Mouse (Mus musculus): ENCODE data around the gene Ganc.

Gene Ganc

DNA sequence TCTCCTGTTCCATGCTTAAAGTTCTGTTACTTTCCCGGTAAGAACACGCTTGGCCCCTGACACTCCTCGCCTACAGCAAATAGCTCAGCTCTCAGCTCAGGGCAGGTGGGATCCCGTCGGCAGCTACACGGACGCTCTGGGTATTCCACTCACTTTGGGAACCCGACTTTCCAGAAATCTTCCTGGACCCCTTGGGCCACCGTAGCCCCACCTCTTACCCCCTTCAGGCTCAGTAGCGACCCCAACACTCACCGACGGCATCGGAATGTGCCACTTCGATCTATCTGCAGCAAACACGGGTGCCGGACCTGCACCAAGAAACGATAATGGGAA lies at the start of gene Ganc:
Gene Ganc, plus strand, starts transcription at position 244 of the 333 bp plus-strand sequence.
- DNase-seq, result no peak

DNA sequence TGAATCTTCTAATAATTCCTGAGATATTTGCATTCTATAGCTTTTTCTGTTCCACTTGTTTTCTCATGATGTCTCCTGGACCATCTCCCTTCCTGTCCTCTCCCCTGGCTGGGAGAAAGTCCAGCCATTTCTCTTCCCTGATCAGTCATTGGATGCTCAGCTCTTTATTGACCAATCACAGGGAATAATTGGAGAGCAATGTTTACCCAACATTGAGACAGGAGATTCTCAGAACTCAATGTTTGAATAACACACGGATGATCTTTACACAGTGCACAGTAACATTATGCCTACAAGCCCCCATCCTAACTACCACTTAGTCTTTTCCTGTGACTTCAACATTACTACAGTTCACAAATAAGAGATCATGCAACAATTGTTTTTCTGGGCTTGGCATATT lies 43.3 kb upstream of the Ganc start:
- DNase-seq, result no peak

DNA sequence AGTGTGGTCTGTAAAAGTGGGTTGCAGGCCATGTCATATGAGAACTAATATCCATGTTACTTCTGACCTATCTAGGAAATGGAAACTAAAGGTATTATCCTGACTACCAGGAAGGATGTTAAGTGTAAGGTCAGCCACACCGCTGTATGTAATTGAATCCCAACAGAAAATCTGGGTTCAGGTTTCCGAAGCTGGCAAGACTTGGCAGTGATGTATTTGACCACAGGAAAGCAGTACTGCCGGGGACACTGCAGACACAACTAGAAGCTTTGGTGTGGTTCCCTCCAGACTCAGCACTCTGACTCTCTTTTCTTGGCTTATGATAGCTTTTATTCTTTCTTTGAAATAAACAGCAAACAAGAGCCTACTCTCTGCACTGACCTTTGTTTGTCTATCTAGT lies 37.2 kb upstream of the Ganc start:
- DNase-seq, result no peak

DNA sequence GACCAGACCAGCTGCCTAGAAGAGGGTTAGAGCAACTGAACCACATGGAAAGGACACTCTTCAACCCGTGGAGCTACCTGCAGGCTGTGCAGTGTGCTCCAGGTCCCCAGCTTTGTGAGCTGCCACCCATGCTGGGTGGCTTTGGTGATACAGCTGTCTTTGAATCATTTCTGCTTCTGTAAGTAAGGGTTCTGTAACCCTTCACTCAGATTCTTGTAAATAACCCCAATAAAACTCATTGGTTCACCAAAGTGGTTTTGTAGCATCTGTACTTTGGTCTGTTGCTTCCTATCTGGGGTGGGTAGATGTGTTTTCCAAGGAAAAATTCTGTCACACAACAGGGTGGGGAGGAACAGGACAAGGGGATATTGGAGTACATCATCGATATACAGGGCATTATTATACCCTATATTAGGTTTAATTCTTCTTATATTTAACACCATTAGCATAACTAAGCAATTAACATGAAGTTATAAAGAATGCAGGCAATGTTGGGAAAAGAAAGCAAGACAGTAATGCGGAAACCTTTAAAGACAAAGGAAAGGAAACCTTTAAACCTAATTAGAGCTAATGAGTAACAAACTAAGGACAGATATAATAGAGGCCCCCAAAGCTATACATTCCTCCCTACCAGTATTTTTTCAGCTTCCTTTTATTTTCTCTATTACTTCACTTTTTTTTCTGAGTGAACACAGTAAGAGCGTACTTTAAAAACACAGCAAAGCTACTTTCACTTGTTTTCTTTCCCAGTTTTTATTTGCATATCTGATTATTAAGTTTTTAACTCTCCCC lies 36.1 kb upstream of the Ganc start:
- no peak for DNase-seq

DNA sequence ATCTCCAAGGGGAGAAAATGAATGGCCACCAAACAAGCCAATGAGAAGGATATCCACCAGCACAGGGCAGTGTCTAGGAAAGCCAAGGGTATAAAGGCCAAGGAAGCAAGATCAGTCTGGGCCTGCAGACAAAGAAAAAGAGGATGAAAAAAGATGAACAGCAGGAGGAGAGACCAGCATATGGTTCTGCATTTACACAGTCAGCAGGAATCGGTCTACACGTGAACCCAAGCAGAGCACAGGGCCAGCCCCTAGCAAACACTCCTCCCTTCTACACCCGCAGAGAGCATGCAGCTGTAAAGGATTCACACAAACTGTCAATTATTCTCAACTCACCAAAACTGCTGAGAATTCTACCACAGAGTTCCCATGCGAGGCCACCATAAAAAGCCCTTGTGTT lies 29.8 kb upstream of the Ganc start:
- no peak for DNase-seq

DNA sequence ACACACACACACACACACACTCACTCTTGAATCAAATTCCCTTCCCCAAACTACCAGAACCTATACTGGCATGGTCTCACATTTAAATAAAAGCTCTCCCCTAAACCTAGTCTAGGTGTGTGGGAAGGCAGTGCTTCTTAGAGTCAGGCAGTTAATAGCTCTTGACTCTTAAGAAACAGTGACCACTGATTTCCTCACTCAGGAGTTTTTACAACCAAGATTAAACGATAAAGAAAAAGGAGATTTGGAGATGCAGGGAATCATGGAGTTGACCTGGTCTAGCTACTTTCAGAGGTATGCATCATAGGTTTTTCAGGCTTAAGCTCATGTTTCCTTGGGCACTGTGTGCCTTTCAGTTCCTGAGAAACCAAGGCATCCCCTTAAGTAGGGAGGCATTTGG lies 17.4 kb upstream of the Ganc start:
- DNase-seq, result no peak

DNA sequence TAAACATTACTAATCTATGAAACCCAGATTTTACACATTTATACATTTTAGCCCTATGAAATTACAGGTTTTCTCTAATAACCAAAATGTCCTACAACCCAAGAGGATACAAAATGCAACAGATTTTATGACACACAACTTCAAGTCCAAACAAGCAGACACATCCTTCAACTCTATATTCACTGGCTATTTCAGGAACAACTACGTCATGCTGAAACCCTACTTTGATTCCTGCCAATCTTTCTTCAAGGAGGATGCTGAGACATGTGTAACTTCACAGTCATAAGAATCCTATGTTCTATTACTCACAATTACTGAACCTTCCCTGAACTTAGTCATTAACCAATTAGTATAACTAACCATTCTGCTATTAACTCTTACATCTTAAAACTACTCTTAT lies 16.4 kb upstream of the Ganc start:
- DNase-seq, result no peak

DNA sequence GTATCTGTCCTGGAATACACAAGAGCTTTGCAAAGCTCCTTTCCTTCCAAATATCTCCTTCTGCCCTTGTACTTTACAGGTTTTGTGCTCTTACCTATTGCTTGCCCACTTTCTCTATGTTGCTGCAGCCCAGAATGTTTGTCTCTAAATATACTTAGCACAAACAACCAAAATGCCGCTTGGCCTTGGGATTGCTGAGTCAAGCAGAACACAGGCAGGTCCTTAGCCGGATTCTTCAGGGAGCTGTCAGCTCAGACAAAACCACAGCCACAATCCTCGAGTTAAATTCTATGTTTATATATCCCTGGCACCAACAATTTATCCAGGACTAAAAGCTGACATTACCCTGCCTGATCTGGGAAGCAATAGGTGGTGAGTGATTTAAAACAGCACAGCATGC lies 14.3 kb upstream of the Ganc start:
- DNase-seq, result no peak

DNA sequence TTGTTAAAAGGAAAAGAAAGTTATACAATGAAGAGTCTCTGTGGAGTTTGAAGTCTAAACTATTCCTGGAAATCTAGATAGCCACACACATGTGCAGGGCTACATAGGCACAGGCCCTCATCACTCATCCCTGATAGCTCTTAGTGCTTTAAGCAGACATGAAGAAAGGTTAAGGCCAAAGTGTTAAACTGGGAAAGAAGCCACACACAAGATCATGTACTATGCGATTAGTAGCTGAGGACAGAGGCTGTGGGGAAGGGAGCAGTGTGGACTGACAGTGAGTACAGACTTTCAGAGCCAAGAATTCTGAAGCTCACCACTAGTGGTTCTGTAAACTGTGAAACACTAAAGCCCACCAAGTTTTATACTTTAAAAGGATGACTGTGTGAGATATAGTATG lies 12.8 kb upstream of the Ganc start:
- no peak for DNase-seq

DNA sequence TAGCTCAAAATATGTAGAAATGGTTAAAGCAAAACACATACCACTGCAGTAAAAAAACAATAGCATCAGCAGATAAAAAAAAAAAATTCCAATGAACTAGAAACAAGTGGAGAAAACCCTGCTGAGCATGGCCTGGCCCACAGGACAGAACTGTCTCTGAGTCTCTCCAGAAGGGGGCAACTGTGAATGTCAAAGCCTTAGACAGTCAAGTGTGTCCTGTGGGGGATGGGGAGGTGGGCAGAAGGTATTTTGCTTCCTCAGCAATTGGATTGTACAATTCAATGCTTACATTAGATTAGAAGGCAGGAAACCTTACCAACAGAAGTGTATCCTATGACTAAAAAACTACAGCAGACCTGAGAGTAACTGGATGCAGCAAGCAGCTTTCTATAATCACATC lies 11.3 kb upstream of the Ganc start:
- peak in 1 of 2 experiments; percentile 13 for DNase-seq

DNA sequence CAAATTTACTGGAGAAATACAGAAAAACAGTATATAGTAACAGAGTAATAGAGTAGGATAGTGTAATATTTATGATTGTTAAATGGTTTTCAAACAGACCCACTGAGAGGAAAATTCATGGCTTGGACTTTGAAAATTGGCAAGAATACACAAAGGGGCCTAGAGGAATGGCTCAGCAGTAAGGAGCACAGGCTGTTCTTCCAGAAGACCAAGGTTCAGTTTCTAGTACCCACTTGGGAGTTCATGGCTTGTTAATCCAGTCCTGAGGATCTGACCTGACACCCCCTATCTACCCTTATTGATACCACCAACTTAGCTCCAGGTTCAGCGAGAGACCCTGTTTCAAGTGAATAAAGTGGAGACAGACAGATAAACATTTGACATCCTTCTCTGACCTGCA lies 5.7 kb upstream of the Ganc start:
- no peak for DNase-seq

DNA sequence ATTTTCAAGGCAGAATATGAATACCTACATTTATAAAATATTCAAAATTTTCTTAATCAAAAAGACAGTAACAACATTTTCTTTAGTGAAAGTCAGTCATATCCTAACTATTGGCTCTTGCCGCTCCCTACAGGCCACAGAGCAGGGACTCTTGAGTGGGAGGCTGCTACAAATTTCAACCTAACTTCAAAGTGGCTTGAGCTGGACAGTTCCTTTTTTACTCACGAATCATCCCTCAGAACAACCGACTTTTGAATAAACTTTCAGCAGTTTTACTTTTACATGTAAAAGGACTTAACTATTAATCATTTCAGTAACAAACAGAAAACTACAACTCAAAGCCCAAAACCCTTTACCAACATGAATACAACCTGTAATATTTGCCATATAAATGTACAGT lies 883 bp upstream of the Ganc start:
- no peak for DNase-seq

DNA sequence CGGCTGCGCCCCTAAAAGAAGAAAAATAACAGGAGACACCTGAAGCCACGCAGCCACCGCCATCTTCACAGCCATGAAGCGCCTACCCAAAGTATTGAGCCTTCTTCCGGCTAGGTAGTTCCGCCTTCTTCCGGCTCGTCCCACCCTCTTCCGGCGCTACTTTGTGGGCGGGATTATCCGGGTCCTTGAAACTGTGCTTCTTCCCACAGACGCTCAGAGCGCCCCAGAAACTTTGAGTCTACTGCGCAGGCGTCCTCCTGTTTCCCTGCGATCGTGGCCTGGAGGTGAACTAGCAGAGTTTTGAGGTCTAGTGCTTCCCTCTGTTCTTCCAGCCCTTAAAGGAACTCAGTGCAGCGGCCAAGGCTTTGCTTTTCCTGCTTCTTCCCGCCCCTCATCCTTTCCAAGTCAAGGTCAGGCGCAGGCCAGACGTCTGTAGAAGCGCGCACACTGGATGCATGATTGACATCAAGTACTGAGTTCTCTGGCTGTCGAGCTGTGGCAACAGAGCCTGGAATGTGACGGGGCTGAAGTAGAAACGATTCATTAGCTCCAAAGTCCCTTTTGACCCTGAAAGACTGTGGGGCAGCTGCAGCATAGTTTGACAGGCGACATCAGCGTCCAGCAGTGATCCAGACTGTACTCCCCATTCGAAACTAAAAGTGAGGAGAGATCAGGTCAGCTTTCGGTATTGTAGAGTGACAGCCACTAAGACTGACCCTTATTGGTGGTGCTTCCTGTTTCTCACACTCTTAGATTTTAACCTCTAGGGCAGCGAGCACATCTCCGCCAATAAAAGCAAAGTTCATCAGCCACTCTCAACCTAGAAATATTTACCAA lies 508 bp downstream of the Ganc start, which contains the start of gene Tmem87a:
Gene Tmem87a, minus strand, starts transcription at position 128 of the 837 bp plus-strand sequence.
- DNase-seq, result peak; percentile 95 to 97

DNA sequence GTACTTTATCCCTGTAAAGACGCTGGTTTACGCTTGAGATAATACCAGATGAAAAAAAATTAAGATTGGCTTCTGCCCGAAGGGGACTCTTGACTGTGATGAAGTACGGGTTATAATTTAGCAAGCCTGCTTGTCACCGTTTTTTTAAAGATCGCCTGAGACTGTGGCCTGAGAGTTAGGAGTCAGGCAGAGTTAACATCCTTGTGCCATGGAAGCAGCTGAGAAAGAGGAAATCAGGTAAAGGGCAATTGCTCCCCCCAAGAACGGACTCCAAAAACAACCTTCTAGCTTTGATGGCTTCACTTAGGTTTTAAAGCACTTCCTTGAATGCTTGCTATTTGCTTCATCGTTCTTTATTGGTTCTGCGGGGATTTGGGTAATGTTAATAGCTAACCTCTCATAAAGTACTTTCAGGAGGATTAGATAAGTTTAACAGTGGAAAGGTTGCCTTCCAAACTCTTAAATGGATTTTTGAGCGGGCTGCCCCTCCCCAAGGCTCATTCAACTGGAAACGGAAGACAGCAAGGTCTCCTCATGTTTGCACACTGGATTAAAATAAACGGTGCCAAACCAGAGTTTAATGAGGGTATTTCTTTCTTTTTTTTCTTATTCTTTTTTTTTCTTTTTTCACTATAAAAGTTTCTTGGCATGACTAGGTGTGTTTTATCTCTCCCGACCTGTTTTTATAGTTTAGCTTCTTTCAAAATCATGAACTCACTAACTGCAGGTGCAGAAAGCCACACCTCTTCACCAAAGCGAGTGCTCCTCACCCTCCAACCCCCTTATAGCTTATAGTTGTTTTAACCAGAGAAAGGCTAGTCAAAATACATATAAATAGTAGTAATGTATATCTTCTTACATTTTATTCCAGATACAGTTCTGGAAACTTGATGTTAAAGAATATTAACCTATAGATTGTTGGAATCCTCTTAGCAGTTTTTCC lies 1.4 kb downstream of the Ganc start:
- no peak for DNase-seq

DNA sequence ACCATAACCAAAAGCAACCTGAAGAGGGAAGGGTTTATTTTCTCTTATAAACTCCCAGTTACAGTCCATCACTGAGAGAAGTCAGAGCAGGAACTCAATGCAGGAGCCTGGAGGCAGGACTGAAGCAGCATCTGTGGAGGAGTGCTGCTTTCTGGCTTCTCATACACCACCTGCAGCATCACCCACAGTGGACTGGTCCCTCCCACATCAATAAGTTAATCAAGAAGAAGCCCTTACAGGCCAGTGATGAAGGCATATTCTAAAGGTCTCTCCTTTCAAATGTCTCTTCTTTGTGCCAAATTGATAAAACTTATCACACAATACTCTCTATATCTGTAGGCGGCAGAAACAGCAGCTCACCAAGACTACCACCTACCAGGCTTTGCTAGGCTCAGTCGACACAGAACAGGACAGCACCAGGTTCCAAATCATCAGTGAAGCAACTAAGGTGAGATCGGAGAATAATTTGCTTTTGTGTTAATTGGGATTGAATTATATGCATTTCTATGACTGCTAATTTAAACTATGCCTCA lies 7.5 kb downstream of the Ganc start:
- DNase-seq, result no peak

DNA sequence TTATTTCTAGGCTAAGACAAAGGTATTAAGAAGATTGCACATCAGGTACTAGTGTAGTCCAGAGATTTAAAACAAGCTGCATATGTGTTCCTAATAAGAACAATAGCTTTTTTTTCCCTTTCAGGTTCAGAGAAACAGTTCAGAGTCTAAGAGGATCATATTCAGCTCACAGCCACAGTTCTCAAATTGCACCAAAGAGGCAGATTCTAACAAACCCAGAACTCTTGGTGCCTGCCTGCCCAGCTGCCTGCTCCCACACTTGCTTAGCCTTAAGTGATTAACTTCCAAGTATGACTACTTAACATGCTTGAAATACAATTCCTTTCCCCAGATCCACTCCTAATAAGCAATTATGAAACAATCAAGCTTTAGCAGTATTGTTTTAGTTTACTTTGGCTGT lies 10.4 kb downstream of the Ganc start:
- DNase-seq, result no peak

DNA sequence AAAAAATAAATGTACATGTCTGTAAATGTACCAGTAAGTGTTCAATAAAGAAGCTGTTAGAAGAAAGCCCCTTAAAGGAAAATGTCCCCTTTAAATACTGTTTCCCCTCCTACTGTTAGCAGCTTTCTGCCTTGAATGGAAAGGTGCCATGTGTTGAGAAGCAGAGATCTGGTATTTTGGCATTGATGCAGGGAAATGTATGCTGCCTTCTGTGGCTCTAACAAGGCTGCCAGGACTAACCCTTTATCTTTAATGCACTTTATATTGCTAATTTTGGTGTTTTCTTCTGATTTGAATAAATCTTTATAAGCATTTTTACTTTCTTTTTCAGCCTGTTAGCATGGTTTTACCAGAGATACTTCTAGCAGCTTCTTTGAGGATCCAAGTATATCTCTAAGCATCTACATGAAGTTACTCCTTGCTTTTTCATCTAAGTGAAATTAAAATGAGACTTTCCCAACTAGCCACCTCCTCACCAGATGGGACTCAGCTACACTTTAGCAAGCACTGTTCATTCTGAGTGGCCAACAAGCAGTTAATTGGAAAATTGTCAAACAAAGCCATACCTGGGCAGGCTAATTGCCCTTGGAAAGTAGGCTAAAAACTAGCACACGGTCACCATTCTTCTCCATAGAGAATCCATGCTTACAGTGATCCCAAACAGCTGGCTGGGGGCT lies 11.2 kb downstream of the Ganc start:
- peak; percentile 54 to 70 for DNase-seq

DNA sequence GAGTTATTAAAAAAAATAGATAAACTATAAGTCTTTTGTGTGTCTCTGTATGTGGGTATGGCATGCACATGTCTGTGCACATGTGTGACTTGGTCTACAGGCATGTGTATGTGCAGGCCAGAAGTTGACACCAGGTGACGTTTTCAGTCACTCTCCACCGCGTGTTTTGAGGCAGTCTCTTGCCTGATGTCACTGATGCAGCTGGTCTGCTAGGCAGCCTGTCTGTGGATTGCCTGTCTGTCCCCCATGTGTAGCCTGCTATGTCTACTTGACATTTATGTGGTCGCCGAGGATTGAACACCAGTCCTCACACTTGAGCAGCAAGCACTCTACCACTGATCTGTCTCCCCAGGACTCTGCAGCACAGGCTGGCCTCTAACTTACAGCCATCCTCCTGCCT lies 20.7 kb downstream of the Ganc start:
- DNase-seq, result no peak

DNA sequence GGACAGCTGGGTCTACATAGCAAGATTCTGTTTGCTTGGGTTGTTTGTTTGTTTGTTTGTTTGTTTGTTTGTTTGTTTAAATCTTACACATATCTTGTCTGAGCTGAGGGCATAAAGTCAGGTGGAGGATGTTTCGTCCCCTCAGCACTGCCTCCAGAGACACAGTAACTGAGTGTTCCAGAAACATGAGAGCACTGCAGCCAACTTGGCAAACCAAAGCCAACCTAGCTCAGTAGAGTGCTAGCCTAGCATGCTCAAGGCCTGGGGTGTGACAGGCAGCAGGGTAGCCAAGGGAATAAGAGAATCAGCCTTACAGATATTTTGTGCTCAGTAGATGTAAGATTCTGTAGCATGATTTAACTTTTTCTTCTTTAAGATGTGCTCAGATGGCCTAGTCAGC lies 40.8 kb downstream of the Ganc start:
- no peak for DNase-seq

DNA sequence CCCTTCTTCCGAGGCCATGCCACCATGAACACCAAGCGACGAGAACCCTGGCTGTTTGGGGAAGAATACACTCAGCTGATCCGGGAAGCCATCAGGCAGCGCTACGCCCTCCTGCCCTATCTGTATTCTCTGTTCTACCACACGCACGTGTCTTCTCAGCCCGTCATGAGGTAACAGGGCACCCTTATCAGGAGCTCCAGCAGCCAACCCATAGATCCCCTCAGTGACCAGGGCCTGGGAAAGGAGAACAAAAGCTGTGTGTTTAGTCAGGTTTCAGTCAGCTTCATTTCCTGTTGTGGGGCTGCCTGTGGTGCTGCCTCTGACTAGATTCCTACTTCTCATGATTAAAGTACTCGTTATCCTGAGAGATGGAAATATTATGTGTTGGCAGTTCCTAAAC lies 42.7 kb downstream of the Ganc start:
- DNase-seq, result no peak

DNA sequence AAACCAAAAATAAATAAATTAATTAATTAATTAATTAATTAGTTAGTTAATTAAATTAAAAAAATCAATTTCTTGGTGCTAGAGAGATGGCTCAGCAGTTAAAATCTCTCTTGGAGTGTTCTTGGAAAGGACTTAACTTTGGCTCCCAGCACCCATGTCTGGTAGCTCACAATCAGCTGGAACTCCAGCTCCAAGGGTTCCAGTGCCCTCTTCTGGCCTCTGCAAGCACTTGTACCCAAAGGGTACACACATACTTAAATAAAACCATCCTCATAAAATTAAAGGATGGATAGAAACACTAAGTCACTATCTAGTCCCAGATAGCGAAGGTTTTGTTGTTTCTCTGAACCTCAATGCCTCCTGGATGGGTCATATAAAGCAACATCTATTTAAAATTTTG lies 43.6 kb downstream of the Ganc start:
- no peak for DNase-seq

DNA sequence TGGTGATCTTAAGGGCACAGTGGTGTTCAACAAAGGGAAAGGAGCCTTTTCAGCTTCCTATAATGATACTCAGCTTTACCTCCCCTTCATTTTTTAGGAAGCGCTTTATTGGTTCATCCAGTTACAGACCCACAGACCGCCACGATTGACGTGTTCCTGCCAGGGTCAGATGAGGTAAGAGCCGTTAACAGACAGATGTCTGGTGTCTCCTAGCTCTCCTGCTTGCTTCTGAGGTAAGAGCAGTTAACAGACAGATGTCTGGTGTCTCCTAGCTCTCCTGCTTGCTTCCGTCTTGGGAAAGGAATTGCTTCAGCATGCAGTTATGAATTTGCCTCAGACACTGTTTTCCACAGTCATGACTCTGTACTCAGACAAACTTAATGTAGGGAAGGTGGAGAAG lies 47.0 kb downstream of the Ganc start:
- no peak for DNase-seq

Measured in cerebellum, postnatal 10 days (tissue).